Mouse (Mus musculus) ovary, adult 18-20 months (tissue): ENCODE results near the gene Spock1.

ENCODE experiments used
- DNase-seq: peaks from one replicate; pipeline ENCODE4 v3.0.0; 2022; ENCODE audit warnings: low spot score, mixed read lengths

The Spock1 gene

DNA sequence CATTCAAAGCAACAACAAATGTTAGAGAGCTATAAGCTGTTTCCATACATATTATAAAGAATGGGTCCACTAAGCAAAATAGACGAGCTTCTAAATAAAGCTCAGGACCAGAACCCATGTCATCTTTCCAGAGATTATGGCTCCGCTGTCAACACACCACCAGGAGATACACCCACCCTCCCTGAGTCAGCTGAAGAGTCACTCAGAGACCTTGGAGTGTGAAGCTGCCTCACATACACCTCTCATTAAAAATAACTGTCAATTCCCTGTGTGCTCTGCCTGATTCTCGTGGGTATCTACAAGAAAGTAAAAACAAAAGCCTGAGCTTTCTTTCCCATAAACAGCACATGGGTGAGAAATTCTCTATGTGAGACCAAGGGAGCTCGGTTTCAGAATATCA lies 43.1 kb downstream of the Spock1 start:
- no peak for DNase-seq

DNA sequence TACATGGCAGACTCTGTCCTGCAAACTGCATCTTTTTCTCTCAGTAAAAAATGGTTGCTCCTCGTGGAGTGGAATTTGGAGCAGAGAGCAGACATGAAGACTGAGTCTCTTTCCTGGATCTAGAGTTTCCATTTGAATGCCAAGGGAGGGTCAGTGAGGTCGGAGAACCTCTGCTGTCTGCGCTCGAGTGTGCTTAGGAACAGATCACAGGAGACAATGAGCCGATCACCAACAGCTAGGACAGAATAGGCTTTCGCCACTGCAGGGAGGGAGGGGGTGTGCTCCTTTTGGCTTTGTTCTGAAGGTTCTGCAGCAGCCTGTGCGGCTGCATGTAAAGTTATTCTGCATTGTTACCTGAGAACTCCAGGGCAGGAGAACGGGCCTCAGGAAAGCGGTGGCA lies 49.6 kb downstream of the Spock1 start:
- no peak for DNase-seq

DNA sequence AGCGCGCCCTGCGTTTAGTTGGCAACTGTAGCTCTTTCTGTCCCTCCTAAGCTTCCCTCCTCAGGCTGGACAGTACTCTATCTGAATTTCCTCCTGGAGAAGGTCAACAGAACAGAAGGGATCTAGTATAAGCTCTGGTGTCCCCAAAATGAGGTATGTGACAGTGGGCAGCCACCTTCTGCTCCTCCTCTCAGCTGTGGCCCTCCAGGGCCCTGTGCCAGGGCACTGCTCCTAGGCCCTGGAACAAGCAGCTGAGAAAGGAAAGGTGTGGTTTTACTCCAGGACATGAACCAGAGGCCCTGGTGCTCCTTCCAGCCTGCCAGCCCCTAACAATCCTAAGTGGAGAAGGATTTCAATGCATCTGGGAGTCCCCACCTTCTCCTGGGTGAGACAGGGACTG lies 51.1 kb downstream of the Spock1 start:
- no peak for DNase-seq

GRCm38 (mm10) chr13:57856311-57856853 lies 51.8 kb downstream of the Spock1 start:
- DNase-seq = no peak

DNA sequence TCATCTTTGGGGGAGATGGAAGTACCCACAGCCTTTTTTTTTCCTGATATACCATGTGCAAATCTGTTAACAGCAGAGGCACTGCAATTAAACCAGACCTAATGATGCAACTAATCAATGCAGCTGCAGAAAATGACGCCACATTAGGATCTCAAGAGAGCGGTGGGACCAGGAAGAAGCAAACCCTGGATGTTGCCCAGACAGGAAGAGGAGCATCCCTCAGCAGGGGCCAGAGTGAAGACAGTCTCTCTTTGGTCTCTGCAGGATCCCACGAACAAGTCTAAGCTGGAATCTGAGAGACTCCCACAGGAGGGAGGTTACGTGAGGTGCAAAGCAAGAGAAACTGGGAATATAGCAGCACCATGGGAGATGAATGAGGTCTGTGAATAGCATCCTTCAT lies 52.4 kb downstream of the Spock1 start:
- no peak for DNase-seq

- no peak for DNase-seq
These were observed 53.7 kb downstream of the Spock1 start for GRCm38 (mm10) chr13:57854416-57854815.

DNA sequence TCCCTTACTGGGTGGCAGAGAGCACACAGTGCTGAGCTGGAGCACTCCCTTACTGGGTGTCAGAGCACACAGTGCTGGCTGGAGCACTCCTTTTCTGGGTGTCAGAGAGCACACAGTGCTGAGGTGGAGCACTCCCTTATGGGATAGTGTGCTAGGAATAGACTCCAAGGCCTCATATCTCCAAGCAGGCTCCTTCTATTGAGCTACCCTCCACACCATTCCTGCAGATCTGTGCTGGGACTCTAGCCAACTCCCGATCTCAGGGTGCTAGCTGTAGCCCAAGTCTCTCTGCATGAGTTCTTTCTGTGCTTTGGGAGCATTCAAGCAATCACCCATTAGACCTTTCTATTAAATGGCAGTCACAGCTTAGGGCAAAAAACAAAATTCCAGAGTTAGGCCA lies 54.5 kb downstream of the Spock1 start:
- no peak for DNase-seq

- no peak for DNase-seq
These were observed 55.0 kb downstream of the Spock1 start for GRCm38 (mm10) chr13:57853156-57853555.

DNA sequence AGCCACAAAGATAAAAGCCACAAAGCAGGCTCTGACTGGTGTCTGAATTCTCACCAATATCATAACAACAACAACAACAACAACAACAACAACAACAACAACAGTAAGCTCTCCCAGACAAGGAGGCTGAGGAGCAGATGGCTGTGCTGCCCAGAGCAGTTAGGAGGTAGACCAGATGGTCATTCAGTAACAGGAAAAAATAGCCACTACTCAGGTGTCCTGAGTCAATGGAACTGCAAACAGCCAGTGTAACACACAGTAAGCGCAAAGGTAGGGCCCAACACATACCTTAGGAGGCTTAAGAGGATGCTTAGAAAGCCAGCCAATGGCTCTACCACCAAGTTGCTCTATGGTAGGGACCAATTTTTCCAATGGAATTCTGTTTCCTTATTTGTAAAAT lies 59.2 kb downstream of the Spock1 start:
- DNase-seq = no peak

DNA sequence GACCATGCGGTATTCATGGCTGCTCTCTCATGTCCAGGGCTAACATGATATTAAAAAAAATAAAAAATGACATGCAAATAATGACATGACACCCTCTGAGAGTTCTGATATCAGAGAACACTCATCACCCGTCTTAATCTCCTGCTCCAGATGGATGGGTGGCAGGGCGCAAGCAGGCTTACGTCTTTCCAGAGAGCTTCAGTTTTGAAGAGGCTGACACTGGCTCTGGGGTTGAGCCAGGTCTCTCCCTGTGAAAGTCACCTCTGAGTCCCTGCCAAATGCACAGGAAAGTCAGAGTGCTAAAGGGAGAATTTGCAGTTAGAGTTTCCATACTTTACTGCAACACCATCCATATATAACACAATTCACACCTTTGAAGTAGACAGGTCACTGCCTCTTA lies 61.0 kb downstream of the Spock1 start:
- no peak for DNase-seq

DNA sequence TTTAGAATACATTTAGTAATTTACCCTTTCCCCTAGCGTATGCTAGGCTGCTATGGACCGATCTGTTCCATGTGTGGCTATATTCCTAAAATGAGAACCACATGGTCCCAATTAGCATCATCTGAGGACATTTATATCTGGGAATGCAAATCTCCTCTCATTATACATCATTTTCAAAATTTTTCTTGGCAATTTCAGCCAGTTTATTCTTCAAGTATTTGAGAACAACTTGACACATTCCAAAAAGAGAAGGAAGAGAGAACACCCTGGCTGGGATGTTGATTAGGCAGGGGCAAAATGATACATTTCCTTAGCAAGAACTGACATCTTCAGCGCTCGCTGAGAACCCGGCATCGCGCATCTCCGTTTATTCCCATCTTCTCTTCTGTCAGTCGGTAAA lies 61.7 kb downstream of the Spock1 start:
- DNase-seq = no peak

GRCm38 (mm10) chr13:57841141-57841848 lies 66.8 kb downstream of the Spock1 start:
- no peak for DNase-seq

DNA sequence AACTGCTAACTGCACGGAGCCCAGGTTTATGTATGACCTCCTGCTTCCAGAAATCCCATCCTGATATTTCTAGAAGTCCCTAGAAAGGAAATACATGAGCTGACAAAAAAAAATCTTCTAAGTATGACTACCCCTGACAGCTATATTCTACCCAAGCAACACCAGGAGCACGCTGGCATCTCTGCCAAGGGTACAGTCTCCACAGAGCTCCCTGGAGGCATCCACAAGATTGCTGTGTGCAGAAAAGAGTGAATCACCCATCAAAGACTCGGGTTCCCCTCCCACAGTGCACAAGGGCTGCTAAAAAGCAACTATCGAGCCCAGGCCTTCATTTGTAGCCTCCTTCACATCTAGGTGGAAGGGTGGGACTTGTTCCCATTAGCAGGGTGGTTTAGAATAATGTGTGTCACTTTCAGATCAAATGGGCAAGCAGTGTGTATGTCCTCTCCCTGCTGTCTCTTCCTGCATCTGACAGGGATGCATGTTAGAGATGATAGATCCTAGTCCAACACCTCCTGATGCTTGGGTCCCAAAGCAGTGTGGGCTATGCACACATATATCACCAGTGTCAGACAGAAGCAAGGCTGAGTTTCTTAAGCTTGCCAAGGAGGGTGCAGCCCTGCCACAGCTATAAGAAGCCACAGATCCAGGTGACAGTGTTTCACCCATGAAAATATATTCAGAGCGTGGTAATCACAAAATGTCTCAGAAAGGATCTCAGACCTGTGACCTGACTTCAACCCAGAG lies 70.3 kb downstream of the Spock1 start:
- DNase-seq = no peak

GRCm38 (mm10) chr13:57831374-57832163 lies 76.6 kb downstream of the Spock1 start:
- DNase-seq = no peak

GRCm38 (mm10) chr13:57830896-57831295 lies 77.2 kb downstream of the Spock1 start:
- no peak for DNase-seq

GRCm38 (mm10) chr13:57830091-57830490 lies 78.0 kb downstream of the Spock1 start:
- DNase-seq = no peak

DNA sequence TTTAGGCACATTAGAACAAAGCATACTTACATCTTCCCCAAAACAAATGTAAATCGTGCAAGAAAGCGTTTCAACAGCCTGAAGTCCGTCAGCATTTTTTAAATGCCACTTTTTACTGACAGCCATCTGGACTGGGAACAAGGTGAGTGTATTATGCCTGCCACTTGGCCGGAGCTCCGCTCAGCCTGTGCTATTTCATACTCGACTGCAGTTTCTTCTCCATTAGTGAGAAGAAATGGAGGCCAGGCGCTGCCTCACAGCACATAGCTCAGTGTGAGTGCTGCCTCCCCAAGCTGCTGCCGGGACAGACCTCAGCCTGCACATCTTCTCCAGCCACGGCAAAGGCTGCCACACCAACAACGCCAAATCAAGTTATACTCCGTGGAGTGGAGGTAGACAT lies 91.9 kb downstream of the Spock1 start:
- no peak for DNase-seq

GRCm38 (mm10) chr13:57812643-57813042 lies 95.5 kb downstream of the Spock1 start:
- no peak for DNase-seq

DNA sequence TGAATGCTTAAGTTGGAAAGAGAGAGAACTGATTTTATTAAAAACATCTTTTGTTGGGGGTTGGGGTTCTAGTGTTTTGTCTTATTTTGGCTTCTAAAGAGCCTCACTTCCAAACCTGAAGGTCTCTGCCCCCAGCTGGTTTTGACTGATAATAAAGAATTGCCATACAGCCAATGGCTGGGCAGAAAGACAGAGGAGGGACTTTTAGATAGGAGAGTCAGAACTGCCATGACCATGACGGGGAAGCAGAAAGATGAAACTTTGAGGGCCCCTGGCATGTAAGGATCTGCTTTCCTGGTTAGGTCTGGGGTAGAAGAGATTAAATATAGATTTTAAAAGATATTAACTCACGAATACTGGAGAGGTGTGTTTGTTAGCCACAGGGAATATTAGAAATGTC lies 96.9 kb downstream of the Spock1 start:
- no peak for DNase-seq

- no peak for DNase-seq
These were observed 97.3 kb downstream of the Spock1 start for GRCm38 (mm10) chr13:57810816-57811215.

GRCm38 (mm10) chr13:57810083-57810482 lies 98.0 kb downstream of the Spock1 start:
- DNase-seq = no peak

DNA sequence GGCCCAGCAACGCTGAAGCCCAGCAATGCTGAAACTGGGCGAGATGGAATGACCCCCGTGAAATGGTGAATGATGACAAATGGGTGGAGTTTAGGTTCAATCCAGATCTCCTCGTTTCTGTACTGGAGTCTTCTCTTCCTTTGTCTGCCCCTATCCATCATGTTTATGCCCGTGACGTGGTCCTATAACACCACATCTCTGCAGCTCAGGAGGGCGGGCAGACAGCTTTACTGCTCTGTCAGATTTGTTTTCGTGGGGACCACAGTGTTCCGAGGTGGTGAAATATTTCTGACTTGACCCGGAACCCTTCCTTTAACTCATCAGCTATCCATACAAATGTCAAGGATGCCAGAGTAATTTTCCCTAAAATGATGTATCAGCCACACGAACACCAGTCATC lies 98.5 kb downstream of the Spock1 start:
- DNase-seq = no peak

DNA sequence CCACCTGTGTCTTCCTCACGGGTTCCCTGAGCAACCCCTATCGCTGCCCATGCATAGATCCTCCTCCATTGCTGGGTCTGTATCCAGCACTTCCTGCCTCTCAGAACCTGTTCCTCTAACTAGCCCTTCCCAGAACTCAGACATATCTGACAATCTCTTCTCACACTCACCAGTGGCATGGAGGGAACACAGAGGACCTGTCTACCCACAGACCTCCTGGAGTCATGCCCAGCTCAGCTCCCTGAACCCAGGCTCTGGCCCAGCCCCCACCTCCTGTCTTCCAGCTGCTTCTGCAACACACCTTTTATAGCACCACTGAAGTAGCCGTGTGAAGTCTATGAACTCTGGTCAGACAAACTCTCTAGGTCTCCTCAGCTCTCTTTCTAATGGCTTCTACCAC lies 101.3 kb downstream of the Spock1 start:
- DNase-seq = no peak
